Mouse (Mus musculus) duodenum, adult 2 months (tissue): ENCODE data around the gene Gm3752. TPM values are rescaled to one million over a fixed set of nuclear protein-coding genes. Genes with fewer than 3 reads are reported as not detected.

Source experiments
- polyA plus RNA-seq: library from polyadenylated mRNA; depleted of rRNA; stranded (reverse); fragments of >200 nt; gene quantifications from 2 replicates; pipeline ENCODE4 v1.2.3, GENCODE M21; 2012; ENCODE audit warnings: low replicate concordance; rRNA removed

Gm3752 gene
- polyA plus RNA-seq, result not detected in 2 replicates

DNA sequence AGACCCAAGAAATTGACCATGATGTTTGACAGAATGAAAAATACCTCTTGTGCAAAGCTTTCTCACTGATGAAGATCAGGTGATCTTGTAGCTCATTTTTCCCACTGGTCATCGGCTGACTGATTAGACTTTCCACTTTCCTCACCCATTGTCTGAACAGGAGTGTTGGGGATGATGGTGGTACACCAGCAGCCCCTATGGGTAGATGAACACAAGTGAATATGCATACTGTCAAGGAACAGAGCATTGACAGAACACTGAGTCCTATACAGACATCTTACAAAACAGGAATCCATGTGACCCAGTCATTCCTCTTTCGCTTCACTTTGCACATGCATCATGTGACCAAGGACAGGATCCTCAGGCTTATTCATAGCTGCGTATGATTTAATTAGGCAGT, at the start of gene Gm3752:
Gm3752 (minus strand) TSS at position 101 of the 400 bp plus-strand sequence.

GRCm38 (mm10) chr14:7450817-7451216, 32.7 kb downstream of the Gm3752 start, which contains the start of gene Gm3755:
Gene Gm3755 (minus strand): TSS chr14:7450917.

Other genes starting within 250 kb of the Gm3752 start
- gene Gm3727, start 219.0 kb downstream of the Gm3752 start, polyA plus RNA-seq, result not detected in 2 replicates
- not detected in 2 replicates for gene Gm3739, start 168.7 kb downstream of the Gm3752 start, polyA plus RNA-seq
- not detected in 2 replicates for gene Gm5797, start 151.4 kb downstream of the Gm3752 start, polyA plus RNA-seq
- gene Gm8374, start 118.6 kb downstream of the Gm3752 start, polyA plus RNA-seq, result not detected in 2 replicates
- gene Gm3755, start 32.8 kb downstream of the Gm3752 start, polyA plus RNA-seq, result not detected in 2 replicates
- gene Gm3558, start 84.8 kb upstream of the Gm3752 start, polyA plus RNA-seq, result 0.07 TPM in 1 of 2 replicates, not detected in the other
- not detected in 2 replicates for gene Gm10338, start 111.8 kb upstream of the Gm3752 start, polyA plus RNA-seq
- not detected in 2 replicates for gene Gm10128, start 160.2 kb upstream of the Gm3752 start, polyA plus RNA-seq